Mouse (Mus musculus): ENCODE data around the gene Ctnnb1. TPM values are rescaled to one million over a fixed set of nuclear protein-coding genes. Genes with fewer than 3 reads are reported as not detected.

Ctnnb1 gene
- polyA plus RNA-seq, 1 experiment from 2014 or later = 483 TPM

Small RNA genes within 50 kb of the gene (microRNA-seq; reads per million reads assigned to microRNA genes)
- gene Mir7090 = not detected

Data from midbrain, embryonic 16.5 days (tissue).